Mouse (Mus musculus) liver, embryonic 16.5 days (tissue): ENCODE results near the gene Cdhr2. TPM values are rescaled to one million over a fixed set of nuclear protein-coding genes. Genes with fewer than 3 reads are reported as not detected.
A peak's percentile ranks its signal among the peaks of the same experiment; 100 is the strongest.

Experiments used
- ATAC-seq: fragments of 200-750 bp; cut with Nextera tagmentation; 2 replicates; pipeline ENCODE4 v1.8.0; 2017; ENCODE audit warnings: low read depth, mild to moderate bottlenecking, moderate number of reproducible peaks, moderate library complexity
- H3K27ac ChIP-seq: fragments of 300-500 bp; sonication (generic); 2 replicates; pipeline ENCODE4 v1.5.1; 2014; ENCODE audit warnings: mild to moderate bottlenecking, low read length
- H3K27me3 ChIP-seq: fragments of 300-500 bp; sonication (generic); 2 replicates; pipeline ENCODE4 v1.6.1; 2014; ENCODE audit warnings: low read depth, low read length, mixed read lengths; ENCODE audit not compliant: control insufficient read depth, insufficient read depth
- H3K36me3 ChIP-seq: fragments of 300-500 bp; sonication (generic); 2 replicates; pipeline ENCODE4 v1.6.1; 2014; ENCODE audit warnings: mild to moderate bottlenecking; ENCODE audit not compliant: control insufficient read depth, insufficient read depth
- H3K4me1 ChIP-seq: fragments of 300-500 bp; sonication (generic); 2 replicates; pipeline ENCODE4 v1.6.1; 2014; ENCODE audit warnings: low read depth, low read length, mixed read lengths; ENCODE audit not compliant: control insufficient read depth
- H3K4me2 ChIP-seq: fragments of 300-500 bp; sonication (generic); 2 replicates; pipeline ENCODE4 v1.6.1; 2014; ENCODE audit warnings: low read depth, low read length, mixed read lengths
- H3K4me3 ChIP-seq: fragments of 300-500 bp; sonication (generic); 2 replicates; pipeline ENCODE4 v1.5.1; 2014; ENCODE audit warnings: low read depth, mild to moderate bottlenecking, low read length
- H3K9ac ChIP-seq: fragments of 300-500 bp; sonication (generic); 2 replicates; pipeline ENCODE4 v1.6.1; 2014; ENCODE audit warnings: low read depth, low read length
- H3K9me3 ChIP-seq: fragments of 300-500 bp; sonication (generic); replicated peaks from 2 replicates; pipeline ENCODE4 v1.6.1; 2016; ENCODE audit warnings: low read length; ENCODE audit not compliant: control insufficient read depth
- WGBS: fragments of 180-500 bp; shearing (Covaris S2); extraction: QIAGEN DNeasy Blood & Tissue Kit; methylation state at CpG from one replicate; pipeline ENCODE4 v1.1.7; 2014; ENCODE audit not compliant: insufficient replicate concordance; 5-methylcytosine and 5-hydroxymethylcytosine counted together
- polyA plus RNA-seq: library from polyadenylated mRNA; unstranded; fragments of >200 nt; fragmentation: Nextera tagmentation; extraction: Ambion mirVana; gene quantifications from 2 replicates; pipeline ENCODE4 v1.2.1, GENCODE M21; 2015

Gene Cdhr2
- polyA plus RNA-seq, 1 experiment from 2014 or later = 26.1 TPM

DNA sequence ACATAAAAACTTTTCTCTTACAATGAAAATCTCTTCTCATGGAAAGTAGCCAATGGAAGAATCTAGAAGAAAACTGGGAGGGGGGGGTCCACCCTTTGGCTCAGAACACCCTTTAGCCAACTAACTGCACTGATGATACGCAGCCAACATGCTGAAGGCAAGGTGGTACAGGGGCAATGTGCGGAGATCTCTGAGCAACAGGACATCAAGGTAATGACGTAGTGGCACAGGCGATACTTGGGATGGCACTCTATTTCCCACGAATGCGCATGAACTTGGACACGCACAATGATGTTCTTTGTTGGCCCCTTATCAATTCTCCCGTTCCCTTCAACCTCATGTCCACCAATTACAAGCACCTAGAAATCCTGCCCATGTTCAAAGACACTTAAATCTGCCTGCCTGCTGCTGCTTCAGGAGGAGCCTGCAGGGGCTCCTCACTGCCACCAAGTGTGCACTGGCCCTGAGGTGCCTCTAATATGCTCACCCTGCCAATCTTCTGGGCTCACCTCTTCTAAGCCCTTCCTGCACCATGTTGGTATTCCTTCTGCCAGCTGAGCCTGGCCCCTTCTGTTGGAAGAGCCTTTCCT, 11.0 kb upstream of the Cdhr2 start:
- 85% methylated on average over 8 of the region's 8 CpGs for WGBS
- H3K4me3 ChIP-seq = no peak overlapping the region
- no peaks in the 10 kb centered on the region for H3K36me3 ChIP-seq
- no peak for ATAC-seq
- peaks cover 58% of the 10 kb centered on the region for H3K4me1 ChIP-seq
- no peaks in the 10 kb centered on the region for H3K27me3 ChIP-seq
- no peak overlapping the region for H3K4me2 ChIP-seq
- H3K9me3 ChIP-seq = no peaks in the 10 kb centered on the region
- no peak overlapping the region for H3K9ac ChIP-seq
- no peak overlapping the region for H3K27ac ChIP-seq

DNA sequence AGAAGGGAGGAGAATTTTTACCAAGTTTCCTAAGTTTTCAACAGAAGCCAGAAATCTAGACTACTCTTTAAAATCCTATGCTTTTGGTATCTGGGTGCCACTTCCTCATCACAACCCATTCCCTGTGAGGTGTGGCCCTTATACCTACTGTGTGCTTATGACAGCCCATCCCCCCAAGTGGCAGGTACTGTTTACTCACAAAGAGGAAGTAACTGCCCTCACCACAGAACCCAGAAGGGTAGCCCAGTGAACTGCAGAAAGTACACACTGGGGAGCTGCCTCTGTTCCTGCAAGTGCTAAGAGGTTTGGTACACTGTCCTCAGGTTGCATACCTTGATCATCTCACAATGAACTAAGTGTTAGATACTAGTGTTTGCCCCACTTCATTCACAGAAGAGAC, 9.5 kb upstream of the Cdhr2 start:
- no peak for ATAC-seq
- H3K9me3 ChIP-seq = no peaks in the 10 kb centered on the region
- H3K4me3 ChIP-seq = peak overlapping the region; percentile 82
- no peaks in the 10 kb centered on the region for H3K27me3 ChIP-seq
- H3K27ac ChIP-seq = peak overlapping the region; percentile 18
- H3K4me2 ChIP-seq = peak overlapping the region; percentile 95
- peak overlapping the region; percentile 85 for H3K9ac ChIP-seq
- H3K4me1 ChIP-seq = peaks cover 43% of the 10 kb centered on the region
- H3K36me3 ChIP-seq = no peaks in the 10 kb centered on the region

DNA sequence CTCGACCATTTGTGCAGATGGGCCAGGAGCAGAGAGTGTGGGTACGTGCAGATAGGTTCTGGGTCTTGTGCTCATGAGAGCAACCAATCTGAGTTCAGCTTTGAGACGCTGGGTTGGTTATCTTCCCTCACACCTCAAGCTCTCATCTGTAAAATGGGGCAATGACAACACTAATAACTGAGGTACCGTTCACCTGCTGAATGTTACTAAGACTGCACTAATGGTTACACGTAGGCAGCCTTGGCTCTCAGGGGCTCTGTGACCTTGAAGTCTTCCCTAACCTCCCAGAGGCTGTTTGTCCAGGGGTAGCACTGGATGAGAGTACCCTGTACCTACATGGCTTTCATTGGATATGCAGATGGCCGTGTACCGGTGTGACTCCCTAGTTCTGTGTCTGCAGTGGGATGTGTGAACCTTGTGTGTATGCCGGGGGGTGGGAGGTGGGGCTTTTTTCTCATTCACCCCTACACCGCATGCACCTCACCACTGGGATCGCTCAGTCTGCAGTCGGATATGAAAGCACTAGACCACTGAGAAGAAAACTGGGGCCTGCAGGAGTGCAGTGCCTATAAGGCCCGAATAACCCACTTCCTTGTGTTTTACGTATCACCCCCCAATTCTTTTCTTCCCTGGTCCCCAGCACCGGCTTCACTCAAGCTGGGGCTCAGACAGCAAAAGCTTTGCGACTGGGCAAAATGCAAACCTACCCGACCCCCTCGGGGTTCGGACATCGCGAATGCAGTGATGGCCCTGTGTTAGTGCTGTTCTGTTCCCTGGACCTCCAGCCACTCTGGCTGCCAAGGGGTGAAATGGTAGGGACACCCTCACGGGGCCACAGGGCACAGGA, 8.3 kb upstream of the Cdhr2 start:
- Histone ChIP-seq H3K36me3 (no peaks in the 10 kb centered on the region), H3K4me1 (peaks cover 41% of the 10 kb centered on the region), H3K27me3 (no peaks in the 10 kb centered on the region), H3K4me2 (peak overlapping the region; percentile 95), H3K9ac (peak overlapping the region; percentile 85), H3K27ac (peak overlapping the region; percentile 96), H3K9me3 (no peaks in the 10 kb centered on the region), H3K4me3 (peak overlapping the region; percentile 82)
- WGBS = 5% methylated on average over 21 of the region's 21 CpGs
- ATAC-seq = no peak

DNA sequence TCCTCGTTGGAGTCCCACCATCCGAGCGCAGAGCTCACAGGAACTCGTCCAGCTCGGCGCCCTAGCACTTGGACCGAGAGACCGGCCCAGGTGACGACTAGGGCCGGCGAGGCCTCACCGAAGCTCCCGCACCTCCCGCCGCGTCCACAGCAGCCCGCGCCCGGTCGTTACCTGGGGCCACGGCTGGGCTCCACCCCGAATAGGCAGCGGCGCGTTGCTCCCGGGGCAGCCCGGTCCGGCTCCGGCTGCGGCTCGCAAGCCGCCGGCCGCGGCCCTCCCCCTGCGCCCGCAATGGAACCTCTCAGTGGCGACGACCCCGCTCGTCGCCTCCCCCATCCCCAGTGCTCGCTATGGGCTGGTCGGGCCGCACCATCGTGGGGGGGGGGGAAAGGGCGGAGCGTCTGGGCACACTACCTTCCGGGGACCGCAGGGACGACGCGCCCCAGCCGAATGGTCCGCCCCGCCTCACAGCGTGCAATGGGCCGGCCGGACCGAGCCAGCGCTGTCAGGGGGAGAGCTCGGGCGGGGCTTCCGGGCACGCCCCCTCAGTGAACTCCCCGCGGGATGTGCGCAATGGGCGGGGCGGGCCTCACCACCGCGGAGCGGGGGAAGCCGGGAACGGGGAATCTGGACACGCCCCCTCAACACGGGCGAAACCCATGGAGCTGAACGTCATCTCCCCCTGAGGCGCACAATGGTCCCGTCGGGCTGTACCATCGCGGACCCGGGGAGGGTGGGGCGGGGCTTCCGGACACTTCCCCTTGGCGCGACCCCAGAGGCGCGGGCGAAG, 7.5 kb upstream of the Cdhr2 start, which contains the start of gene Rnf44:
TSS of gene Rnf44 (minus strand) at position 350 of the 790 bp plus-strand sequence.
- ATAC-seq = peak; percentile 96
- Histone ChIP-seq H3K27ac (peak within 1 kb of the TSS; percentile 96), H3K9ac (peak within 1 kb of the TSS; percentile 85), H3K36me3 (no peaks in the 10 kb centered on the region), H3K4me2 (peak within 1 kb of the TSS; percentile 95), H3K4me1 (peaks cover 34% of the 10 kb centered on the region), H3K27me3 (no peaks in the 10 kb centered on the region), H3K9me3 (no peaks in the 10 kb centered on the region), H3K4me3 (peak within 1 kb of the TSS; percentile 82)
- WGBS = under 1% methylated on average over 87 of the region's 92 CpGs

DNA sequence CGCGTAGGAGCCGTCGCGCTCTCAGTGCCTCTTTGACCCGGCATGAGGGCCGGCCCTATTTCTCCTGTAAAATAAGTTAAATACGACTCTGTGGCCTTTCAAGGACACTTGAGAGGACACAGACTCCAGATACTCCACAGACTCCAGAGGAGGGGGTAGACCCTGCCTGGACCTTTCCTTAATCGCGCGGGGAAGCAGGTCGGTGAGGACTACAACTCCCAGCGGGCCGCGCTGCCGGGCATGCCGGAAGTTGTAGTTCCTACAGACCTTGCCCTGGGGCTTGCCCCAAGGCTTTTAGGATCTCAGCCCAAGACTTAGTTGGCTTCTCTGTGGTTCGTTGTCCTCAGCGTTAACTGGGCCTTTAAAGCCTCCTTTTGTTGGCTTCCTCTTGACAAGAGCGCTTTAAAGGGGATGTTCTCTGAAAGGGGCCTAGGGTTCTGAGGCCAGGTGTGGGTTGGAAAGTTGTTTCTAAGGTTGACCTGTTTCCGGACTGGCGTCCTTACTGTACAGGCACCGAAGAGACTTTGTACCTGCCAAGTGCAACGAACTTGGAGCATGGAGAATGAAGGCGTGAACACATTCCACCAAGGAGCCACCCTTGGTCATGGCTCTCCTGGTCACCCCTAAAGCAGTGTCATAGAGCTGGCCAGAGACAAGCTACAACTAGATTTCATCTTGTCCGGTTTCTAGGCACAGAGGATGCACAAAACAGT, 6.8 kb upstream of the Cdhr2 start:
- peak; percentile 66 for ATAC-seq
- peak overlapping the region; percentile 96 for H3K27ac ChIP-seq
- no peaks in the 10 kb centered on the region for H3K9me3 ChIP-seq
- H3K4me1 ChIP-seq = peaks cover 31% of the 10 kb centered on the region
- H3K27me3 ChIP-seq = no peaks in the 10 kb centered on the region
- peak overlapping the region; percentile 71 for H3K9ac ChIP-seq
- peak overlapping the region; percentile 82 for H3K4me3 ChIP-seq
- no peaks in the 10 kb centered on the region for H3K36me3 ChIP-seq
- WGBS = 14% methylated on average over 26 of the region's 26 CpGs
- H3K4me2 ChIP-seq = peak overlapping the region; percentile 95

DNA sequence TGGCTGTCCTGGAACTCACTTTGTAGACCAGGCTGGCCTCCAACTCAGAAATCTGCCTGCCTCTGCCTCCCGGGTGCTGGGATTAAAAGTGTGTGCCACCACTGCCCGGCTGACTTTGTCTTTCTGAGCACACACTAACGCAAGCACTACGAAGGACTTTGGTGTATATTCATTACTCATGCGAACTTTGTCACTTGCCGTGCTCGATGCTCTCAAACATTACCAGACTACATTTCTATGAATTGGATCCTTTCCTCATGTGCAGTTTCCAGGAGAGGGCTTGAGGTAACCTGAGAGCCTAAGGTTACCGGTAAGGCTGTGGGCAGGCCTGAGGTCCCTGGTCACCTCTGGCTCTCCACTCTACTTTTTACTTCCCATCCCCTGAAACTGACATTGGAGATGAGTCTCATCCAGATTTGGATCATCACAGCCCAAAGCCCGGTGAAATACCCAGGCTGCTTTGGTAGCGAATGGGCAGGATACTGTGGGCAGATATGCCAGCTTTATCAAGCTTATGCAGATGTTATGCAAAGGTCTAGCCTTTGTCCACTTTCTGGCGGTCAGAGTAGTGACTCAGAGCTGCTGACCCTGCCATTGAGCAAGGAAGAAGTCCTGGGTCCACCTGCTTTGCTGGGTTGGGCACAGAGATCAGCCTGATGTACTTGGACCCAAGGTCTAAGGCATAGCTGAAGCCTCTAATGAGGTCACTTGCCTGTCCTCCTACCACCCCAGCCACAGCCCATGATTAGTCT, 5.6 kb upstream of the Cdhr2 start:
- H3K4me1 ChIP-seq = peaks cover 29% of the 10 kb centered on the region
- H3K36me3 ChIP-seq = no peaks in the 10 kb centered on the region
- H3K4me2 ChIP-seq = no peak overlapping the region
- H3K9me3 ChIP-seq = no peaks in the 10 kb centered on the region
- 70% methylated on average over 11 of the region's 11 CpGs for WGBS
- no peak for ATAC-seq
- H3K9ac ChIP-seq = no peak overlapping the region
- no peak overlapping the region for H3K27ac ChIP-seq
- no peak overlapping the region for H3K4me3 ChIP-seq
- no peaks in the 10 kb centered on the region for H3K27me3 ChIP-seq

DNA sequence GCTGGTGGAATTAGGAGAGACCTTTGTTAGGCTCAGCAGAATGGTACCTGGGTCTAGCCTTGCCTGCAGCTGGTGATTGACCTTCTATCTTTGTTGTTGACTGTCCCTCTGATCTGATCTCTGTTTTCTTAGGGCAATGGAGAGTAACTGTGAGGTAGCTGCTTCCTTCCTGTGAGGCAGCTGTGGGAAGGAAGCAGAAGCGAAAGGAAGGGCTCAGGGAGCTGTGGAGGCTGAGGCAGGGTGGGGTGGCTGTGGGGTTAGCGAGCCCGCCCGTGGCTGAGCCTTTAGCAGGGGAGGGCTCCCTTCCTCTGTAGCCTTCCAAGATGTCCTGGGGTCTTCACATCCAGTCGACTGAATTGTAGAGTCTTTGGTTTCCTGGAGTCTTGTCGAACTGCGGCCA, 1.2 kb downstream of the Cdhr2 start:
- ATAC-seq = no peak
- WGBS = 35% methylated on average over 7 of the region's 7 CpGs
- peak overlapping the region; percentile 2 for H3K4me2 ChIP-seq
- no peaks in the 10 kb centered on the region for H3K27me3 ChIP-seq
- no peak overlapping the region for H3K9ac ChIP-seq
- H3K27ac ChIP-seq = no peak overlapping the region
- no peaks in the 10 kb centered on the region for H3K9me3 ChIP-seq
- no peaks in the 10 kb centered on the region; the same call in none of the 2 replicates for H3K4me1 ChIP-seq
- no peaks in the 10 kb centered on the region for H3K36me3 ChIP-seq
- H3K4me3 ChIP-seq = no peak overlapping the region

DNA sequence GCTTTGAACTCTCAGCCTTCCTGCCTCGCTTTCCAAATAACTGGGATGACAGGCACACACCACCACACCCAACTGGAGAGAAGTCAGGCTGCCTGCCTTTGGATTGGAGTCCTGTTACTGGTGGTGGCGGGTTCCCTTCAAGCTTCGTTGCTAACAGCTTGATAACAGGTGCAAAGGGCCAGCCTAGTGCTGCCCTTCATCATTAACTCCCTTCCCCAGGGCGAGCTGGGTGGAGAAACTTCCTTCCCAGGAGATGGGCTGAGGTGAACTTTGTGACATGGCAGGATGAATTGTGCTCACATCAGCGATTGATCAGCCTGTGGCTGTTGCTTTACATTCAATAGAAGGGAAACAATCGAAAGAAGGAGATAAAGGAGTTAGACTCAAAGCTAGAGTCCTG, 3.6 kb downstream of the Cdhr2 start:
- Histone ChIP-seq H3K4me2 (no peak overlapping the region), H3K4me3 (no peak overlapping the region), H3K4me1 (no peaks in the 10 kb centered on the region; the same call in none of the 2 replicates), H3K9ac (no peak overlapping the region), H3K27me3 (no peaks in the 10 kb centered on the region), H3K27ac (no peak overlapping the region), H3K36me3 (no peaks in the 10 kb centered on the region), H3K9me3 (no peaks in the 10 kb centered on the region)
- ATAC-seq = no peak
- 42% methylated on average over 6 of the region's 6 CpGs for WGBS
